Mouse (Mus musculus): ENCODE measurements around the gene Slc37a1.

Slc37a1 gene

GRCm38 (mm10) chr17:31295215-31295891, 8.8 kb downstream of the Slc37a1 start:
- peak; percentile 88 to 89 for DNase-seq

- DNase-seq = peak; percentile 83 to 84
Measured at GRCm38 (mm10) chr17:31295892-31296781, 9.5 kb downstream of the Slc37a1 start.

- no peak for DNase-seq
Measured at GRCm38 (mm10) chr17:31297521-31297939, 10.9 kb downstream of the Slc37a1 start.

GRCm38 (mm10) chr17:31298419-31299209, 12.0 kb downstream of the Slc37a1 start:
- no peak for DNase-seq

GRCm38 (mm10) chr17:31299981-31300380, 13.4 kb downstream of the Slc37a1 start:
- no peak for DNase-seq

- no peak for DNase-seq
Measured at GRCm38 (mm10) chr17:31300736-31301135, 14.1 kb downstream of the Slc37a1 start.

- no peak for DNase-seq
Measured at GRCm38 (mm10) chr17:31303401-31303800, 16.8 kb downstream of the Slc37a1 start.

- no peak for DNase-seq
Measured at GRCm38 (mm10) chr17:31304895-31305775, 18.5 kb downstream of the Slc37a1 start.

- no peak for DNase-seq
Measured at GRCm38 (mm10) chr17:31305776-31306120, 19.2 kb downstream of the Slc37a1 start.

- no peak for DNase-seq
Measured at GRCm38 (mm10) chr17:31307756-31308155, 21.2 kb downstream of the Slc37a1 start.

GRCm38 (mm10) chr17:31308291-31308816, 21.8 kb downstream of the Slc37a1 start:
- no peak for DNase-seq

- DNase-seq = no peak
Measured at GRCm38 (mm10) chr17:31309281-31309793, 22.7 kb downstream of the Slc37a1 start.

GRCm38 (mm10) chr17:31311047-31311446, 24.5 kb downstream of the Slc37a1 start:
- DNase-seq = no peak

- DNase-seq = no peak
Measured at GRCm38 (mm10) chr17:31312648-31313047, 26.1 kb downstream of the Slc37a1 start.

GRCm38 (mm10) chr17:31315046-31315792, 28.6 kb downstream of the Slc37a1 start:
- DNase-seq = no peak

- no peak for DNase-seq
Measured at GRCm38 (mm10) chr17:31315993-31316392, 29.4 kb downstream of the Slc37a1 start.

GRCm38 (mm10) chr17:31316998-31317397, 30.4 kb downstream of the Slc37a1 start:
- DNase-seq = no peak

- DNase-seq = no peak
Measured at GRCm38 (mm10) chr17:31317521-31318272, 31.1 kb downstream of the Slc37a1 start.

- DNase-seq = no peak
Measured at GRCm38 (mm10) chr17:31318906-31319767, 32.5 kb downstream of the Slc37a1 start.

Data from B cell, adult 2 months (primary cell).